Mouse (Mus musculus): ENCODE data around the gene Bcl7b. TPM values are rescaled to one million over a fixed set of nuclear protein-coding genes. Genes with fewer than 3 reads are reported as not detected.

The Bcl7b gene
- polyA plus RNA-seq, 2 experiments, result 20.6 to 46.2 TPM

DNA sequence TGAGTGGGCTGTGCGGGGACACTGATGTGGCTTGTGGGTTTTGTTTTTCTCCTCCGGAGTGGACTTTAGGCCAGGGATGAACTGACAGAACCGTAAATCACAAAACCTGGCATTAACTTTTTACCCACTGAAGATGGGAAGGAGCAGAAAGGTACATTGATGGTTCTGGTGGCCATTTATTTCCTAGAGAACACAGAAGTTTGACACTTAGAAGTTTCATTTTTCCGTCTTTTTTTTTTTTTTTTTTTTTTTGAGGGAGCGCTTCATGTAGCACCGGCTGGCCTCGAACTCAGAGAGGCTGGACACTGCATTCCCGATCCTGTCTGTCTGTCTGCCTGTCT is 20.1 kb downstream of the Bcl7b start:
- Histone ChIP-seq H3K27me3 (ENCODE audit: control insufficient read depth, insufficient read depth, low read length) (no peaks in the 10 kb centered on the region), H3K9me3 (ENCODE audit: control insufficient read depth, low read length) (no peaks in the 10 kb centered on the region), H3K27ac (replicated peaks; ENCODE audit: low read depth, low read length) (peak overlapping the region; percentile 96), H3K4me3 (replicated peaks; ENCODE audit: low read length) (peak overlapping the region; percentile 99), H3K9ac (ENCODE audit: low read depth, low read length, severe bottlenecking) (peak overlapping the region; percentile 96), H3K4me2 (replicated peaks; ENCODE audit: low read depth, low read length, severe bottlenecking) (peak overlapping the region; percentile 73), H3K4me1 (ENCODE audit: control insufficient read depth, insufficient read depth, low read length) (peaks cover 19% of the 10 kb centered on the region), H3K36me3 (ENCODE audit: control insufficient read depth, insufficient read depth, low read length) (peaks cover 6% of the 10 kb centered on the region)
- DNase-seq (ENCODE audit: low spot score) (no peak), ATAC-seq (ENCODE audit: low FRiP score, low read depth) (no peak)
- no peak for TF ChIP-seq POLR2A (IDR thresholded peaks at IDR 0.05; ENCODE audit: borderline replicate concordance, extremely low read depth, insufficient read depth, insufficient read length)
- WGBS, result 0% methylated on average over 8 of the region's 8 CpGs

DNA sequence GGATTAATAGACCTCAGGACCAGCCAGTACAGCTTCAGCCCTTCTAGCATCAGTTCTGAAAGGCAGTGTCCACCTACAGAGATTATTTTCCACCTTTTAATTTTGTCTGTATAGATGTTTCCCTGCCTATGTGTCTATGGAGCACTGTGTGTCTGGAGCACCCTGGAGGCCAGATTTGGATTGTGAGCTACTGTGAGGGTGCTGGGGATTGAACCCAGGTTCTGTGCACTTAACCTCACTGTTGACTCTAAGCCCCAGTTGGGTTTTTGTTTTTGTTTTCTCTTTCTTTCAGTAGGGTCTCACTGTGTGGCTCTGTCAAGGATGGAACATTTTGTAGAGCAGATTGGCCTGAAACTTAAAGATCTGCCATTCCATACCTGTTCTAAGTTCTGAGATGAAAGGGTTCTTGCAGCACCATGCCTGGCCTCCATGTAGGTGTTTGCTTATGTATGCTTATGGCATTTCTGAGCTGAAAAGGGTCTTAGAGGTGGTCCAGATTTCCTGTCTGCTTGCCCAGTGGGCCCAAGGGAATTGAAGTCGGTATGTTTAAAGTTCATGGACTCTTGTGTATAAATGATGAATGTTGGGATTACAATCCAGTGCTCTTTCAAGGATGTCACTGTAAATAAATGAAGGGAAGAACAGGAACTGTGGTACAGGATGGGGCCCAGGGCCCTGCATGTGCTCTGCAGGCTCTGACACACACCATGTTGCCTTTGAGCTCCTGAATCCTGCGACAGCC is 21.4 kb downstream of the Bcl7b start:
- Histone ChIP-seq H3K4me2 (replicated peaks; ENCODE audit: low read depth, low read length, severe bottlenecking) (peak overlapping the region; percentile 73), H3K27me3 (ENCODE audit: control insufficient read depth, insufficient read depth, low read length) (no peaks in the 10 kb centered on the region), H3K9me3 (ENCODE audit: control insufficient read depth, low read length) (no peaks in the 10 kb centered on the region), H3K27ac (replicated peaks; ENCODE audit: low read depth, low read length) (no peak overlapping the region), H3K4me1 (ENCODE audit: control insufficient read depth, insufficient read depth, low read length) (peaks cover 19% of the 10 kb centered on the region), H3K9ac (ENCODE audit: low read depth, low read length, severe bottlenecking) (peak overlapping the region; percentile 96; the same call in 1 of the 2 replicates), H3K36me3 (ENCODE audit: control insufficient read depth, insufficient read depth, low read length) (peaks cover 8% of the 10 kb centered on the region), H3K4me3 (replicated peaks; ENCODE audit: low read length) (peak overlapping the region; percentile 99)
- no peak for ATAC-seq (ENCODE audit: low FRiP score, low read depth)
- WGBS, result 50% methylated on average over 2 of the region's 2 CpGs
- TF ChIP-seq POLR2A (IDR thresholded peaks at IDR 0.05; ENCODE audit: borderline replicate concordance, extremely low read depth, insufficient read depth, insufficient read length), result no peak
- no peak for DNase-seq (ENCODE audit: low spot score)

GRCm38 (mm10) chr5:135191620-135192019 is 23.5 kb downstream of the Bcl7b start:
- Histone ChIP-seq H3K4me3 (replicated peaks; ENCODE audit: low read length) (no peak overlapping the region), H3K9me3 (ENCODE audit: control insufficient read depth, low read length) (no peaks in the 10 kb centered on the region), H3K9ac (ENCODE audit: low read depth, low read length, severe bottlenecking) (no peak overlapping the region), H3K4me1 (ENCODE audit: control insufficient read depth, insufficient read depth, low read length) (peaks cover 19% of the 10 kb centered on the region), H3K36me3 (ENCODE audit: control insufficient read depth, insufficient read depth, low read length) (peaks cover 21% of the 10 kb centered on the region), H3K4me2 (replicated peaks; ENCODE audit: low read depth, low read length, severe bottlenecking) (no peak overlapping the region), H3K27ac (replicated peaks; ENCODE audit: low read depth, low read length) (no peak overlapping the region), H3K27me3 (ENCODE audit: control insufficient read depth, insufficient read depth, low read length) (no peaks in the 10 kb centered on the region)
- WGBS, result 35% methylated on average over 2 of the region's 2 CpGs
- DNase-seq (ENCODE audit: low spot score) (peak; percentile 64), ATAC-seq (ENCODE audit: low FRiP score, low read depth) (no peak)
- no peak for TF ChIP-seq POLR2A (IDR thresholded peaks at IDR 0.05; ENCODE audit: borderline replicate concordance, extremely low read depth, insufficient read depth, insufficient read length)

- Histone ChIP-seq H3K4me2 (replicated peaks; ENCODE audit: low read depth, low read length, severe bottlenecking) (no peak overlapping the region), H3K4me1 (ENCODE audit: control insufficient read depth, insufficient read depth, low read length) (peaks cover 19% of the 10 kb centered on the region), H3K9ac (ENCODE audit: low read depth, low read length, severe bottlenecking) (no peak overlapping the region), H3K4me3 (replicated peaks; ENCODE audit: low read length) (no peak overlapping the region), H3K36me3 (ENCODE audit: control insufficient read depth, insufficient read depth, low read length) (peaks cover 28% of the 10 kb centered on the region), H3K9me3 (ENCODE audit: control insufficient read depth, low read length) (no peaks in the 10 kb centered on the region), H3K27ac (replicated peaks; ENCODE audit: low read depth, low read length) (no peak overlapping the region), H3K27me3 (ENCODE audit: control insufficient read depth, insufficient read depth, low read length) (no peaks in the 10 kb centered on the region)
- WGBS, result 85% methylated on average over 1 of the region's 1 CpGs
- no peak for TF ChIP-seq POLR2A (IDR thresholded peaks at IDR 0.05; ENCODE audit: borderline replicate concordance, extremely low read depth, insufficient read depth, insufficient read length)
- DNase-seq (ENCODE audit: low spot score) (no peak), ATAC-seq (ENCODE audit: low FRiP score, low read depth) (no peak)
Measured at GRCm38 (mm10) chr5:135192431-135192830, 24.3 kb downstream of the Bcl7b start.

- H3K36me3 ChIP-seq (ENCODE audit: control insufficient read depth, insufficient read depth, low read length), result peaks cover 51% of the 10 kb centered on the region
- H3K4me1 ChIP-seq (ENCODE audit: control insufficient read depth, insufficient read depth, low read length), result peaks cover 5% of the 10 kb centered on the region; the same call in 1 of the 2 replicates
- no peaks in the 10 kb centered on the region for H3K9me3 ChIP-seq (ENCODE audit: control insufficient read depth, low read length)
- H3K9ac ChIP-seq (ENCODE audit: low read depth, low read length, severe bottlenecking), result no peak overlapping the region
- no peak overlapping the region for H3K4me3 ChIP-seq (replicated peaks; ENCODE audit: low read length)
- WGBS, result 85% methylated on average over 6 of the region's 6 CpGs
- TF ChIP-seq POLR2A (IDR thresholded peaks at IDR 0.05; ENCODE audit: borderline replicate concordance, extremely low read depth, insufficient read depth, insufficient read length), result no peak
- no peak overlapping the region for H3K4me2 ChIP-seq (replicated peaks; ENCODE audit: low read depth, low read length, severe bottlenecking)
- DNase-seq (ENCODE audit: low spot score) (no peak), ATAC-seq (ENCODE audit: low FRiP score, low read depth) (no peak)
- no peaks in the 10 kb centered on the region for H3K27me3 ChIP-seq (ENCODE audit: control insufficient read depth, insufficient read depth, low read length)
- H3K27ac ChIP-seq (replicated peaks; ENCODE audit: low read depth, low read length), result no peak overlapping the region
Measured at GRCm38 (mm10) chr5:135196367-135196766, 28.3 kb downstream of the Bcl7b start.

Data from limb, embryonic 14.5 days (tissue).